ENCODE assay signal across 8 mouse cellular contexts in genomic region chr7:16294837-16295236, GRCm38 (mm10). TPM values are rescaled to one million over a fixed set of nuclear protein-coding genes. Genes with fewer than 3 reads are reported as not detected.
DNase-seq lines count a peak whose midpoint lies in the region; ATAC-seq lines count a peak whose summit lies in the region.

No protein-coding gene starts in this region.

- intact Hi-C loops in left cerebral cortex, postnatal 14 days (cut with DNase I): loop anchor here (1.0 to 10.0 kb wide), 5 partner anchors 20 to 320 kb away; partner anchors contain the start of gene Arhgap35

- peak; percentile 76 for ATAC-seq in megakaryocyte-erythroid progenitor cell, adult 5-6 weeks (replicated peaks; ENCODE audit: low FRiP score, low TSS enrichment, poor library complexity, severe bottlenecking)

- DNase-seq in adrenal gland, adult (ENCODE audit: inconsistent age in 2 of 2, low spot score in 1 of 2): peak; percentile 95 to 98
- peak; percentile 96 for DNase-seq in embryo, embryonic 10 days (ENCODE audit: low spot score)
- peak; percentile 96 for DNase-seq in gastrocnemius, postnatal 10 days
- peak; percentile 97 for DNase-seq in induced T-regulatory cell, adult 2 months (ENCODE audit: low read depth)
- peak; percentile 94 to 96 for DNase-seq in left cerebral cortex, postnatal 14 days (ENCODE audit: low spot score in 2 of 2)
- DNase-seq in right cerebral cortex, postnatal 25 days: peak; percentile 92
- peak; percentile 92 to 95 for DNase-seq in urinary bladder, postnatal 36 days (ENCODE audit: low spot score in 2 of 2)

RNA-seq across cellular contexts. Expression of gene Ccdc9, which starts 8.2 kb away (rescaled TPM):
- 10 to 100 TPM; 34.0 to 47.6 TPM for total RNA-seq in gastrocnemius, postnatal 10 days (2021)
- total RNA-seq in left cerebral cortex, postnatal 14 days (2021): 10 to 100 TPM; 85.2 to 87.3 TPM
- 57.1 and 65.7 TPM in 2 replicates for total RNA-seq in megakaryocyte-erythroid progenitor cell, adult 5-6 weeks (2014; fragmentation: Nextera tagmentation)
- 106 and 110 TPM in 2 replicates for total RNA-seq in megakaryocyte-erythroid progenitor cell, adult 5-6 weeks (2017)

RNA-seq across cellular contexts. Expression of gene Bbc3, which starts 13.4 kb away (rescaled TPM):
- 1 to 10 TPM; 4.6 to 6.1 TPM for total RNA-seq in gastrocnemius, postnatal 10 days (2021)
- total RNA-seq in left cerebral cortex, postnatal 14 days (2021): 10 to 100 TPM; 22.3 to 23.0 TPM
- 1.8 and 2.9 TPM in 2 replicates for total RNA-seq in megakaryocyte-erythroid progenitor cell, adult 5-6 weeks (2014; fragmentation: Nextera tagmentation)
- total RNA-seq in megakaryocyte-erythroid progenitor cell, adult 5-6 weeks (2017): 3.1 and 4.4 TPM in 2 replicates

RNA-seq across cellular contexts. Expression of gene Inafm1, which starts 21.4 kb away (rescaled TPM):
- total RNA-seq in gastrocnemius, postnatal 10 days (2021): 10 to 100 TPM; 11.0 to 11.7 TPM
- 10 to 100 TPM; 30.3 to 30.8 TPM for total RNA-seq in left cerebral cortex, postnatal 14 days (2021)
- total RNA-seq in megakaryocyte-erythroid progenitor cell, adult 5-6 weeks (2014; fragmentation: Nextera tagmentation): 23.3 and 28.3 TPM in 2 replicates
- total RNA-seq in megakaryocyte-erythroid progenitor cell, adult 5-6 weeks (2017): 14.8 and 18.4 TPM in 2 replicates

RNA-seq across cellular contexts. Expression of gene C5ar1, which starts 35.5 kb away (rescaled TPM):
- 1 to 10 TPM; 3.2 to 3.3 TPM for total RNA-seq in gastrocnemius, postnatal 10 days (2021)
- 1 to 10 TPM in 1 of 2 experiments, under 1 TPM in 1; 0.70 to 1.7 TPM for total RNA-seq in left cerebral cortex, postnatal 14 days (2021)
- 0.22 TPM in 1 of 2 replicates, not detected in the other for total RNA-seq in megakaryocyte-erythroid progenitor cell, adult 5-6 weeks (2014; fragmentation: Nextera tagmentation)
- total RNA-seq in megakaryocyte-erythroid progenitor cell, adult 5-6 weeks (2017): 0.23 TPM in 1 of 2 replicates, not detected in the other

RNA-seq across cellular contexts. Expression of gene C5ar2, which starts 50.9 kb away (rescaled TPM):
- under 1 TPM; 0.16 to 0.41 TPM for total RNA-seq in gastrocnemius, postnatal 10 days (2021)
- under 1 TPM; 0.51 to 0.59 TPM for total RNA-seq in left cerebral cortex, postnatal 14 days (2021)
- total RNA-seq in megakaryocyte-erythroid progenitor cell, adult 5-6 weeks (2014; fragmentation: Nextera tagmentation): 3.2 and 4.5 TPM in 2 replicates
- 3.5 and 4.0 TPM in 2 replicates for total RNA-seq in megakaryocyte-erythroid progenitor cell, adult 5-6 weeks (2017)

Comparison
In these comparisons a context has a peak if more than half of its experiments do, and no peak if none do; other contexts are left out.
1. Peak in every context shown above with its lines: DNase-seq and ATAC-seq.